Mouse (Mus musculus) heart, embryonic 15.5 days (tissue): ENCODE data around the gene Slain2. TPM values are rescaled to one million over a fixed set of nuclear protein-coding genes. Genes with fewer than 3 reads are reported as not detected.
"Not testable (repeated sequence)": the region's sequence is repeated elsewhere in the genome, so short reads cannot be mapped to it uniquely, and the experiment has no call there.

ENCODE experiments used
- ATAC-seq: fragments of 200-750 bp; cut with Nextera tagmentation; replicated peaks from 2 replicates; pipeline ENCODE4 v1.8.0; 2017; ENCODE audit warnings: low read depth, moderate TSS enrichment; ENCODE audit not compliant: insufficient number of reproducible peaks, insufficient read depth, low FRiP score
- H3K27ac ChIP-seq: fragments of 300-500 bp; sonication (generic); 2 replicates; pipeline ENCODE4 v1.5.1; 2015; ENCODE audit warnings: mild to moderate bottlenecking, inconsistent platforms
- H3K27me3 ChIP-seq: fragments of 300-500 bp; sonication (generic); 2 replicates; pipeline ENCODE4 v1.6.1; 2015; ENCODE audit warnings: inconsistent platforms
- H3K36me3 ChIP-seq: fragments of 300-500 bp; sonication (generic); 2 replicates; pipeline ENCODE4 v1.6.1; 2015; ENCODE audit warnings: mild to moderate bottlenecking, inconsistent platforms
- H3K4me1 ChIP-seq: fragments of 300-500 bp; sonication (generic); replicated peaks from 2 replicates; pipeline ENCODE4 v1.6.1; 2015; ENCODE audit warnings: inconsistent platforms
- H3K4me2 ChIP-seq: fragments of 300-500 bp; sonication (generic); 2 replicates; pipeline ENCODE4 v1.6.1; 2015; ENCODE audit warnings: inconsistent platforms, mild to moderate bottlenecking, moderate library complexity
- H3K4me3 ChIP-seq: fragments of 300-500 bp; sonication (generic); 2 replicates; pipeline ENCODE4 v1.5.1; 2015; ENCODE audit warnings: mild to moderate bottlenecking, inconsistent platforms
- H3K9ac ChIP-seq: fragments of 300-500 bp; sonication (generic); 2 replicates; pipeline ENCODE4 v1.6.1; 2015; ENCODE audit warnings: mild to moderate bottlenecking, inconsistent platforms
- H3K9me3 ChIP-seq: fragments of 300-500 bp; sonication (generic); replicated peaks from 2 replicates; pipeline ENCODE4 v1.6.1; 2016; ENCODE audit warnings: inconsistent platforms
- WGBS: fragments of 180-500 bp; shearing (Covaris S2); methylation state at CpG from one replicate; pipeline ENCODE4 v1.1.7; 2015; ENCODE audit warnings: mixed read lengths; 5-methylcytosine and 5-hydroxymethylcytosine counted together
- polyA plus RNA-seq: library from polyadenylated mRNA; unstranded; fragments of >200 nt; fragmentation: Nextera tagmentation; extraction: Ambion mirVana; gene quantifications from 2 replicates; pipeline ENCODE4 v1.2.1, GENCODE M21; 2015

The Slain2 gene
- polyA plus RNA-seq, 1 experiment from 2014 or later = 22.5 TPM

GRCm38 (mm10) chr5:72916851-72917250, 2.7 kb downstream of the Slain2 start:
- peaks cover 34% of the 10 kb centered on the region for H3K4me1 ChIP-seq
- no peak for ATAC-seq
- no peaks in the 10 kb centered on the region for H3K36me3 ChIP-seq
- peak overlapping the region; percentile 98 for H3K27ac ChIP-seq
- no peaks in the 10 kb centered on the region for H3K27me3 ChIP-seq
- peak overlapping the region; percentile 88 for H3K4me3 ChIP-seq
- 0 out of 2 replicates have a peak overlapping the region, but pooled peaks have one; percentile 99 for H3K9ac ChIP-seq
- H3K4me2 ChIP-seq = peak overlapping the region; percentile 73
- WGBS = 21% methylated on average over 1 of the region's 1 CpGs
- H3K9me3 ChIP-seq = no peaks in the 10 kb centered on the region

- no peak overlapping the region for H3K4me2 ChIP-seq
- WGBS = 94% methylated on average over 4 of the region's 4 CpGs
- no peak overlapping the region for H3K4me3 ChIP-seq
- H3K27ac ChIP-seq = no peak overlapping the region
- ATAC-seq = no peak
- H3K27me3 ChIP-seq = no peaks in the 10 kb centered on the region
- no peaks in the 10 kb centered on the region for H3K9me3 ChIP-seq
- H3K9ac ChIP-seq = no peak overlapping the region
- H3K36me3 ChIP-seq = no peaks in the 10 kb centered on the region
- peaks cover 46% of the 10 kb centered on the region for H3K4me1 ChIP-seq
Measured at GRCm38 (mm10) chr5:72920416-72920815, 6.3 kb downstream of the Slain2 start.

GRCm38 (mm10) chr5:72921171-72921570, 7.1 kb downstream of the Slain2 start:
- 76% methylated on average over 8 of the region's 8 CpGs for WGBS
- H3K9ac ChIP-seq = no peak overlapping the region
- no peaks in the 10 kb centered on the region for H3K9me3 ChIP-seq
- no peaks in the 10 kb centered on the region for H3K36me3 ChIP-seq
- H3K4me3 ChIP-seq = no peak overlapping the region
- peaks cover 53% of the 10 kb centered on the region for H3K4me1 ChIP-seq
- ATAC-seq = no peak
- no peak overlapping the region for H3K4me2 ChIP-seq
- H3K27me3 ChIP-seq = no peaks in the 10 kb centered on the region
- H3K27ac ChIP-seq = no peak overlapping the region

GRCm38 (mm10) chr5:72922796-72923195, 8.7 kb downstream of the Slain2 start:
- H3K9ac ChIP-seq = no peak overlapping the region
- no peaks in the 10 kb centered on the region for H3K36me3 ChIP-seq
- WGBS = 84% methylated on average over 3 of the region's 3 CpGs
- H3K9me3 ChIP-seq = no peaks in the 10 kb centered on the region
- no peaks in the 10 kb centered on the region for H3K27me3 ChIP-seq
- H3K4me2 ChIP-seq = no peak overlapping the region
- no peak overlapping the region for H3K27ac ChIP-seq
- H3K4me3 ChIP-seq = no peak overlapping the region
- H3K4me1 ChIP-seq = peaks cover 52% of the 10 kb centered on the region
- no peak for ATAC-seq

- Histone ChIP-seq H3K9ac (no peak overlapping the region), H3K4me1 (peaks cover 47% of the 10 kb centered on the region), H3K36me3 (no peaks in the 10 kb centered on the region), H3K4me3 (no peak overlapping the region), H3K27ac (no peak overlapping the region), H3K9me3 (no peaks in the 10 kb centered on the region), H3K27me3 (no peaks in the 10 kb centered on the region), H3K4me2 (no peak overlapping the region)
- no peak for ATAC-seq
Measured at GRCm38 (mm10) chr5:72927074-72927473, 13.0 kb downstream of the Slain2 start.

- ATAC-seq = no peak
- no peaks in the 10 kb centered on the region for H3K9me3 ChIP-seq
- no peak overlapping the region for H3K4me2 ChIP-seq
- no peak overlapping the region for H3K27ac ChIP-seq
- peaks cover 11% of the 10 kb centered on the region; the same call in 1 of the 2 replicates for H3K4me1 ChIP-seq
- no peak overlapping the region for H3K4me3 ChIP-seq
- no peaks in the 10 kb centered on the region for H3K27me3 ChIP-seq
- H3K36me3 ChIP-seq = 0 out of 2 replicates have a peak, but pooled peaks cover 4% of the 10 kb centered on the region
- no peak overlapping the region for H3K9ac ChIP-seq
- WGBS = 90% methylated on average over 17 of the region's 17 CpGs
Measured at GRCm38 (mm10) chr5:72933026-72933675, 19.0 kb downstream of the Slain2 start.

- not testable (repeated sequence) for ATAC-seq, H3K9me3 ChIP-seq, H3K4me2 ChIP-seq, H3K27ac ChIP-seq, H3K4me1 ChIP-seq, H3K9ac ChIP-seq, H3K4me3 ChIP-seq, H3K36me3 ChIP-seq, H3K27me3 ChIP-seq
- WGBS = 90% methylated on average over 3 of the region's 3 CpGs
Measured at GRCm38 (mm10) chr5:72938421-72938820, 24.3 kb downstream of the Slain2 start.

GRCm38 (mm10) chr5:72939311-72939710, 25.2 kb downstream of the Slain2 start:
- H3K9ac ChIP-seq = no peak overlapping the region
- H3K27ac ChIP-seq = no peak overlapping the region
- no peak overlapping the region for H3K4me2 ChIP-seq
- H3K4me3 ChIP-seq = no peak overlapping the region
- peaks cover 6% of the 10 kb centered on the region; the same call in 1 of the 2 replicates for H3K4me1 ChIP-seq
- H3K9me3 ChIP-seq = no peaks in the 10 kb centered on the region
- no peak for ATAC-seq
- H3K27me3 ChIP-seq = no peaks in the 10 kb centered on the region
- 92% methylated on average over 2 of the region's 2 CpGs for WGBS
- peaks cover 4% of the 10 kb centered on the region; the same call in 1 of the 2 replicates for H3K36me3 ChIP-seq

- Histone ChIP-seq H3K27me3 (no peaks in the 10 kb centered on the region), H3K4me1 (peaks cover 6% of the 10 kb centered on the region; the same call in 1 of the 2 replicates), H3K36me3 (peaks cover 9% of the 10 kb centered on the region), H3K4me2 (no peak overlapping the region), H3K9ac (no peak overlapping the region), H3K9me3 (no peaks in the 10 kb centered on the region), H3K4me3 (no peak overlapping the region), H3K27ac (no peak overlapping the region)
- ATAC-seq = no peak
- 86% methylated on average over 5 of the region's 5 CpGs for WGBS
Measured at GRCm38 (mm10) chr5:72940906-72941432, 26.9 kb downstream of the Slain2 start.

- H3K27ac ChIP-seq = no peak overlapping the region
- H3K4me3 ChIP-seq = no peak overlapping the region
- H3K4me2 ChIP-seq = no peak overlapping the region
- no peak overlapping the region for H3K9ac ChIP-seq
- WGBS = 69% methylated on average over 1 of the region's 1 CpGs
- no peaks in the 10 kb centered on the region for H3K27me3 ChIP-seq
- no peaks in the 10 kb centered on the region for H3K4me1 ChIP-seq
- H3K36me3 ChIP-seq = peaks cover 18% of the 10 kb centered on the region
- H3K9me3 ChIP-seq = no peaks in the 10 kb centered on the region
- no peak for ATAC-seq
Measured at GRCm38 (mm10) chr5:72948136-72948535, 34.0 kb downstream of the Slain2 start.

- Histone ChIP-seq H3K36me3 (peaks cover 18% of the 10 kb centered on the region), H3K4me2 (no peak overlapping the region), H3K4me3 (no peak overlapping the region), H3K9me3 (no peaks in the 10 kb centered on the region), H3K27ac (no peak overlapping the region), H3K9ac (no peak overlapping the region), H3K4me1 (no peaks in the 10 kb centered on the region), H3K27me3 (no peaks in the 10 kb centered on the region)
- no peak for ATAC-seq
- 88% methylated on average over 2 of the region's 2 CpGs for WGBS
Measured at GRCm38 (mm10) chr5:72950252-72950651, 36.1 kb downstream of the Slain2 start.

GRCm38 (mm10) chr5:72953996-72954604, 40.0 kb downstream of the Slain2 start:
- H3K4me1 ChIP-seq = no peaks in the 10 kb centered on the region
- no peak overlapping the region for H3K27ac ChIP-seq
- ATAC-seq = no peak
- H3K9me3 ChIP-seq = no peaks in the 10 kb centered on the region
- no peak overlapping the region for H3K4me3 ChIP-seq
- H3K4me2 ChIP-seq = no peak overlapping the region
- H3K27me3 ChIP-seq = no peaks in the 10 kb centered on the region
- 81% methylated on average over 3 of the region's 3 CpGs for WGBS
- H3K9ac ChIP-seq = no peak overlapping the region
- H3K36me3 ChIP-seq = peaks cover 12% of the 10 kb centered on the region
